Mouse (Mus musculus) hindbrain, embryonic 12.5 days (tissue): ENCODE data around the gene Dlk2. TPM values are rescaled to one million over a fixed set of nuclear protein-coding genes. Genes with fewer than 3 reads are reported as not detected.

Source experiments
- ATAC-seq: fragments of 200-750 bp; cut with Nextera tagmentation; 2 replicates; pipeline ENCODE4 v1.8.0; 2017; ENCODE audit warnings: moderate TSS enrichment; ENCODE audit not compliant: low FRiP score
- H3K27ac ChIP-seq: fragments of 300-500 bp; sonication (generic); 2 replicates; pipeline ENCODE4 v1.5.1; 2016; ENCODE audit warnings: mild to moderate bottlenecking
- H3K27me3 ChIP-seq: fragments of 300-500 bp; sonication (generic); 2 replicates; pipeline ENCODE4 v1.6.1; 2016; ENCODE audit warnings: mild to moderate bottlenecking
- H3K36me3 ChIP-seq: fragments of 300-500 bp; sonication (generic); 2 replicates; pipeline ENCODE4 v1.6.1; 2016; ENCODE audit warnings: mild to moderate bottlenecking
- H3K4me1 ChIP-seq: fragments of 300-500 bp; sonication (generic); 2 replicates; pipeline ENCODE4 v1.6.1; 2016
- H3K4me2 ChIP-seq: fragments of 300-500 bp; sonication (generic); replicated peaks from 2 replicates; pipeline ENCODE4 v1.6.1; 2016; ENCODE audit warnings: mild to moderate bottlenecking
- H3K4me3 ChIP-seq: fragments of 300-500 bp; sonication (generic); 2 replicates; pipeline ENCODE4 v1.5.1; 2016; ENCODE audit warnings: mild to moderate bottlenecking
- H3K9ac ChIP-seq: fragments of 300-500 bp; sonication (generic); 2 replicates; pipeline ENCODE4 v1.6.1; 2016; ENCODE audit warnings: mild to moderate bottlenecking, moderate library complexity
- H3K9me3 ChIP-seq: fragments of 300-500 bp; sonication (generic); replicated peaks from 2 replicates; pipeline ENCODE4 v1.6.1; 2016; ENCODE audit warnings: mild to moderate bottlenecking
- WGBS: fragments of 180-500 bp; shearing (Covaris S2); methylation state at CpG from one replicate; pipeline ENCODE4 v1.1.7; 2016; 5-methylcytosine and 5-hydroxymethylcytosine counted together
- polyA plus RNA-seq: library from polyadenylated mRNA; unstranded; fragments of >200 nt; fragmentation: Nextera tagmentation; extraction: Ambion mirVana; gene quantifications from 2 replicates; pipeline ENCODE4 v1.2.1, GENCODE M21; 2016

Gene Dlk2
- polyA plus RNA-seq, 1 experiment from 2014 or later, result 3.1 TPM

DNA sequence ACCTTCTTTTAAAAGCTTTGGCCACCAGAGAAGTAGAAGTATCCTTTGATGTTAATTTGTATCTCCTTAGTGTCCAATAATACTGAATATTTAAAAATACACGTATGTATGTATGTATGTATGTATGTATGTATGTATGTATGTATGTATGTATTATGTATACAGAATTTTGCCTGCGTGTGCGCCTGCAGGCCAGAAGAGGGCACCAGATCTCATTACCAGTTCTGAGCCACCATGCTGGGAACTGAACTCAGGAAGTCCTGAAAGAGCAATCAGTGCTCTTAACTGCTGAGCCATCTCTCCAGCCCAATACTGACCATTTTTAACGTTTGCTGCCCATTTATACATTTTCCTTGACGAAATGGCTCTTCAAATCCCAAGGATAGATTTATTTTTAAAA lies 39.3 kb downstream of the Dlk2 start:
- Histone ChIP-seq H3K4me2 (no peak overlapping the region), H3K4me1 (no peaks in the 10 kb centered on the region), H3K9ac (no peak overlapping the region), H3K27ac (no peak overlapping the region), H3K4me3 (no peak overlapping the region), H3K9me3 (no peaks in the 10 kb centered on the region), H3K36me3 (no peaks in the 10 kb centered on the region), H3K27me3 (no peaks in the 10 kb centered on the region; the same call in 1 of the 2 replicates)
- ATAC-seq, result no peak
- WGBS, result 27% methylated on average over 5 of the region's 5 CpGs

DNA sequence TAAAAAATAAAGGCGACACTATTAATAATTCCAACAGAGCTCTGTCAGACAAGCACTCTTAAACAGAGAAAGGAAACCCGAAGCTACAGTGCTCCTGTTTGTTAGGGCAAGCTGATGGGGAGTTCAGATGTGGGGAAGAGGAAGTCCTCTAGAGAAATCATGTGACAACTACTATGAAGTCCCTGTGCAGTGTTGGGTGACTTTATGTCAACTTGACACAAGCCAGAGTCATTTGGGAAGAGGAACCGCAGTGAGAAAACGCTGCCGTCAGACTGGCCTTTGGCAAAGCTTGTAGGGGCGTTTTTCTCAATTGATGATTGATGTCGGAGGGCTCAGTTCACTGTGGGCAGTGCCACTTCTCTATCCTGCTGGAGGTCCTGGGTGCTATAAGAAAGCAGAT lies 44.0 kb downstream of the Dlk2 start:
- Histone ChIP-seq H3K4me3 (no peak overlapping the region), H3K36me3 (no peaks in the 10 kb centered on the region), H3K9ac (no peak overlapping the region), H3K27ac (no peak overlapping the region), H3K4me1 (no peaks in the 10 kb centered on the region), H3K4me2 (no peak overlapping the region), H3K27me3 (no peaks in the 10 kb centered on the region), H3K9me3 (0 out of 2 replicates have a peak, but pooled peaks cover 11% of the 10 kb centered on the region)
- no peak for ATAC-seq
- WGBS, result 83% methylated on average over 7 of the region's 7 CpGs

DNA sequence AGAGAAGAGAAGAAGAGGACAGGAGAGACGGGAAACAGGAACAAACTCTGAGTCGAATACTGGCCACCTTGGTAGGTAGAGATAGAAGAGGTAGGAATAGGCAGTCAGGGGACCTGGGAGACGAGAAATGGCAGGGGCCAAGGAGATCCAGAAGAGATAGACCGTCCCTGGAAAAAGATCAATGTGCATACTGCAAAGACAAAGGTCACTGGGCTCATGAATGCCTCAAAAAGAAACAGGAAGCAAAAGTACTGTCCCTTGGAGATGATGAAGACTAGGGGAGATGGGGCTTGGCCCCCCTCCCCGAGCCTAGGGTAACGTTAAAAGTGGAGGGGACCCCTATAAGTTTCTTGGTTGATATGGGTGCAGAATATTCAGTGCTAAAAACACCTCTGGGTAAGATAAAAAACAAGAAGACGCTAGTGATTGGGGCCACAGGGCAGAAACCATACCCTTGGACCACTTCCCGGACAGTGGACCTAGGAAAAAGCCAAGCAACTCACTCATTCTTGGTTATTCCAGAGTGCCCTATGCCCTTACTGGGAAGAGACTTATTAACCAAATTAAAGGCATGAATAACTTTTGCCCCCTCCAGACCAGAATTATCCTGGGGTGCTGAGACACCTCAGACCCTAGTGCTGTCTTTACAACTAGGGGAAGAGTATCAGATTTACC lies 53.9 kb downstream of the Dlk2 start:
- H3K4me1 ChIP-seq, result no peaks in the 10 kb centered on the region
- peaks cover 5% of the 10 kb centered on the region; the same call in 1 of the 2 replicates for H3K9me3 ChIP-seq
- no peak overlapping the region for H3K4me3 ChIP-seq
- no peak overlapping the region for H3K9ac ChIP-seq
- ATAC-seq, result no peak
- H3K27ac ChIP-seq, result no peak overlapping the region
- H3K36me3 ChIP-seq, result no peaks in the 10 kb centered on the region
- H3K27me3 ChIP-seq, result no peaks in the 10 kb centered on the region
- H3K4me2 ChIP-seq, result no peak overlapping the region
- 87% methylated on average over 8 of the region's 8 CpGs for WGBS

Other genes with a start within 250 kb of the Dlk2 start
- 120 and 130 TPM in 2 replicates for gene Mrps18a, start 186.4 kb upstream of the Dlk2 start, polyA plus RNA-seq
- gene Rsph9, start 153.2 kb upstream of the Dlk2 start, polyA plus RNA-seq, result 20.3 and 21.5 TPM in 2 replicates
- gene Mad2l1bp, start 143.9 kb upstream of the Dlk2 start, polyA plus RNA-seq, result 27.6 and 30.6 TPM in 2 replicates
- gene Gtpbp2, start 136.4 kb upstream of the Dlk2 start, polyA plus RNA-seq, result 49.3 and 54.1 TPM in 2 replicates
- 12.4 and 14.0 TPM in 2 replicates for gene Polh, start 94.8 kb upstream of the Dlk2 start, polyA plus RNA-seq
- 57.6 and 58.3 TPM in 2 replicates for gene Xpo5, start 94.6 kb upstream of the Dlk2 start, polyA plus RNA-seq
- 76.1 and 91.8 TPM in 2 replicates for gene Polr1c, start 49.4 kb upstream of the Dlk2 start, polyA plus RNA-seq
- 77.2 and 83.8 TPM in 2 replicates for gene Yipf3, start 49.3 kb upstream of the Dlk2 start, polyA plus RNA-seq
- gene Lrrc73, start 43.9 kb upstream of the Dlk2 start, polyA plus RNA-seq, result 3.9 and 4.1 TPM in 2 replicates
- gene Tjap1, start 14.4 kb upstream of the Dlk2 start, polyA plus RNA-seq, result 50.0 and 54.1 TPM in 2 replicates
- gene Abcc10, start 30.9 kb downstream of the Dlk2 start, polyA plus RNA-seq, result 9.7 and 10.8 TPM in 2 replicates
- gene Zfp318, start 86.3 kb downstream of the Dlk2 start, polyA plus RNA-seq, result 24.4 and 25.3 TPM in 2 replicates
- gene Crip3, start 131.5 kb downstream of the Dlk2 start, polyA plus RNA-seq, result 0.57 and 0.95 TPM in 2 replicates
- gene Slc22a7, start 141.0 kb downstream of the Dlk2 start, polyA plus RNA-seq, result not detected in 2 replicates
- gene Ttbk1, start 190.3 kb downstream of the Dlk2 start, polyA plus RNA-seq, result 5.3 and 6.6 TPM in 2 replicates
- 35.3 and 35.5 TPM in 2 replicates for gene Dnph1, start 199.3 kb downstream of the Dlk2 start, polyA plus RNA-seq
- gene Cul9, start 249.0 kb downstream of the Dlk2 start, polyA plus RNA-seq, result 14.1 and 14.9 TPM in 2 replicates